Mouse (Mus musculus): ENCODE data around the gene Naga. TPM values are rescaled to one million over a fixed set of nuclear protein-coding genes. Genes with fewer than 3 reads are reported as not detected.
"Not testable (repeated sequence)": the region's sequence is repeated elsewhere in the genome, so short reads cannot be mapped to it uniquely, and the experiment has no call there.

Naga gene
- polyA plus RNA-seq, 1 experiment from 2014 or later: 296 TPM

GRCm38 (mm10) chr15:82376393-82377138 is 37.8 kb upstream of the Naga start:
- Histone ChIP-seq H3K9me3 (ENCODE audit: control insufficient read depth, low read length) (no peaks in the 10 kb centered on the region), H3K4me3 (ENCODE audit: low read length) (no peak overlapping the region), H3K36me3 (ENCODE audit: control insufficient read depth, insufficient read depth, low read length) (no peaks in the 10 kb centered on the region), H3K27me3 (replicated peaks; ENCODE audit: control insufficient read depth, insufficient read depth, low read length) (no peaks in the 10 kb centered on the region; the same call in 1 of the 2 replicates), H3K4me1 (ENCODE audit: control insufficient read depth, insufficient read depth, low read length) (peaks cover 27% of the 10 kb centered on the region), H3K27ac (ENCODE audit: low read length) (peak overlapping the region; percentile 43), H3K9ac (ENCODE audit: low read depth, low read length) (0 out of 2 replicates have a peak overlapping the region, but pooled peaks have one; percentile 11), H3K4me2 (ENCODE audit: low read depth, low read length) (no peak overlapping the region)
- WGBS: 67% methylated on average over 17 of the region's 17 CpGs
- ATAC-seq: no peak

GRCm38 (mm10) chr15:82375855-82376254 is 37.1 kb upstream of the Naga start:
- 85% methylated on average over 9 of the region's 9 CpGs for WGBS
- no peak for ATAC-seq
- no peak overlapping the region for H3K27ac ChIP-seq (ENCODE audit: low read length)

GRCm38 (mm10) chr15:82374437-82374836 is 35.7 kb upstream of the Naga start:
- Histone ChIP-seq H3K27me3 (replicated peaks; ENCODE audit: control insufficient read depth, insufficient read depth, low read length) (no peaks in the 10 kb centered on the region; the same call in 1 of the 2 replicates), H3K36me3 (ENCODE audit: control insufficient read depth, insufficient read depth, low read length) (no peaks in the 10 kb centered on the region), H3K4me2 (ENCODE audit: low read depth, low read length) (no peak overlapping the region), H3K27ac (ENCODE audit: low read length) (no peak overlapping the region), H3K9ac (ENCODE audit: low read depth, low read length) (no peak overlapping the region), H3K9me3 (ENCODE audit: control insufficient read depth, low read length) (no peaks in the 10 kb centered on the region), H3K4me3 (ENCODE audit: low read length) (no peak overlapping the region), H3K4me1 (ENCODE audit: control insufficient read depth, insufficient read depth, low read length) (peaks cover 17% of the 10 kb centered on the region)
- ATAC-seq: no peak
- 88% methylated on average over 5 of the region's 5 CpGs for WGBS

More at GRCm38 (mm10) chr15:82375855-82376254, 37.1 kb upstream of the Naga start:
- H3K27me3 ChIP-seq (replicated peaks; ENCODE audit: control insufficient read depth, insufficient read depth, low read length): no peaks in the 10 kb centered on the region; the same call in 1 of the 2 replicates
- H3K9me3 ChIP-seq (ENCODE audit: control insufficient read depth, low read length): no peaks in the 10 kb centered on the region
- no peaks in the 10 kb centered on the region for H3K36me3 ChIP-seq (ENCODE audit: control insufficient read depth, insufficient read depth, low read length)
- no peak overlapping the region for H3K9ac ChIP-seq (ENCODE audit: low read depth, low read length)
- peaks cover 26% of the 10 kb centered on the region for H3K4me1 ChIP-seq (ENCODE audit: control insufficient read depth, insufficient read depth, low read length)
- no peak overlapping the region for H3K4me3 ChIP-seq (ENCODE audit: low read length)
- no peak overlapping the region for H3K4me2 ChIP-seq (ENCODE audit: low read depth, low read length)

- Histone ChIP-seq H3K4me2 (ENCODE audit: low read depth, low read length) (no peak overlapping the region), H3K27ac (ENCODE audit: low read length) (no peak overlapping the region), H3K4me1 (ENCODE audit: control insufficient read depth, insufficient read depth, low read length) (peaks cover 8% of the 10 kb centered on the region), H3K9ac (ENCODE audit: low read depth, low read length) (no peak overlapping the region), H3K9me3 (ENCODE audit: control insufficient read depth, low read length) (no peaks in the 10 kb centered on the region), H3K36me3 (ENCODE audit: control insufficient read depth, insufficient read depth, low read length) (no peaks in the 10 kb centered on the region), H3K27me3 (replicated peaks; ENCODE audit: control insufficient read depth, insufficient read depth, low read length) (no peaks in the 10 kb centered on the region; the same call in 1 of the 2 replicates), H3K4me3 (ENCODE audit: low read length) (no peak overlapping the region)
- ATAC-seq: no peak
- WGBS: 84% methylated on average over 5 of the region's 5 CpGs
These were observed 34.3 kb upstream of the Naga start for GRCm38 (mm10) chr15:82372991-82373390.

GRCm38 (mm10) chr15:82372446-82372845 is 33.7 kb upstream of the Naga start:
- H3K4me1 ChIP-seq (ENCODE audit: control insufficient read depth, insufficient read depth, low read length): 0 out of 2 replicates have a peak, but pooled peaks cover 4% of the 10 kb centered on the region
- no peak overlapping the region for H3K27ac ChIP-seq (ENCODE audit: low read length)
- ATAC-seq: no peak
- 86% methylated on average over 6 of the region's 6 CpGs for WGBS
- H3K27me3 ChIP-seq (replicated peaks; ENCODE audit: control insufficient read depth, insufficient read depth, low read length): no peaks in the 10 kb centered on the region
- H3K4me2 ChIP-seq (ENCODE audit: low read depth, low read length): no peak overlapping the region
- H3K4me3 ChIP-seq (ENCODE audit: low read length): no peak overlapping the region
- H3K36me3 ChIP-seq (ENCODE audit: control insufficient read depth, insufficient read depth, low read length): no peaks in the 10 kb centered on the region
- no peak overlapping the region for H3K9ac ChIP-seq (ENCODE audit: low read depth, low read length)
- no peaks in the 10 kb centered on the region for H3K9me3 ChIP-seq (ENCODE audit: control insufficient read depth, low read length)

GRCm38 (mm10) chr15:82368851-82369250 is 30.1 kb upstream of the Naga start:
- no peak overlapping the region for H3K9ac ChIP-seq (ENCODE audit: low read depth, low read length)
- no peaks in the 10 kb centered on the region for H3K4me1 ChIP-seq (ENCODE audit: control insufficient read depth, insufficient read depth, low read length)
- no peaks in the 10 kb centered on the region for H3K36me3 ChIP-seq (ENCODE audit: control insufficient read depth, insufficient read depth, low read length)
- H3K4me2 ChIP-seq (ENCODE audit: low read depth, low read length): no peak overlapping the region
- WGBS: 100% methylated on average over 1 of the region's 1 CpGs
- H3K9me3 ChIP-seq (ENCODE audit: control insufficient read depth, low read length): no peaks in the 10 kb centered on the region
- H3K4me3 ChIP-seq (ENCODE audit: low read length): no peak overlapping the region
- H3K27me3 ChIP-seq (replicated peaks; ENCODE audit: control insufficient read depth, insufficient read depth, low read length): no peaks in the 10 kb centered on the region
- no peak for ATAC-seq
- H3K27ac ChIP-seq (ENCODE audit: low read length): no peak overlapping the region

- H3K4me1 ChIP-seq (ENCODE audit: control insufficient read depth, insufficient read depth, low read length): no peaks in the 10 kb centered on the region
- H3K27me3 ChIP-seq (replicated peaks; ENCODE audit: control insufficient read depth, insufficient read depth, low read length): no peaks in the 10 kb centered on the region
- H3K27ac ChIP-seq (ENCODE audit: low read length): no peak overlapping the region
- 91% methylated on average over 4 of the region's 4 CpGs for WGBS
- ATAC-seq: no peak
- no peaks in the 10 kb centered on the region for H3K9me3 ChIP-seq (ENCODE audit: control insufficient read depth, low read length)
- no peak overlapping the region for H3K9ac ChIP-seq (ENCODE audit: low read depth, low read length)
- H3K4me2 ChIP-seq (ENCODE audit: low read depth, low read length): no peak overlapping the region
- H3K4me3 ChIP-seq (ENCODE audit: low read length): no peak overlapping the region
- H3K36me3 ChIP-seq (ENCODE audit: control insufficient read depth, insufficient read depth, low read length): no peaks in the 10 kb centered on the region
These were observed 29.4 kb upstream of the Naga start for GRCm38 (mm10) chr15:82368146-82368545.

- not testable (repeated sequence) for H3K4me1 ChIP-seq (ENCODE audit: control insufficient read depth, insufficient read depth, low read length); H3K36me3 ChIP-seq (ENCODE audit: control insufficient read depth, insufficient read depth, low read length); H3K4me2 ChIP-seq (ENCODE audit: low read depth, low read length); H3K27ac ChIP-seq (ENCODE audit: low read length); H3K4me3 ChIP-seq (ENCODE audit: low read length); H3K9me3 ChIP-seq (ENCODE audit: control insufficient read depth, low read length); H3K27me3 ChIP-seq (replicated peaks; ENCODE audit: control insufficient read depth, insufficient read depth, low read length); ATAC-seq; H3K9ac ChIP-seq (ENCODE audit: low read depth, low read length)
- WGBS: 15% methylated on average over 6 of the region's 9 CpGs
These were observed 25.8 kb upstream of the Naga start for GRCm38 (mm10) chr15:82364561-82364960.

GRCm38 (mm10) chr15:82363801-82364200 is 25.1 kb upstream of the Naga start:
- peaks cover 11% of the 10 kb centered on the region; the same call in 1 of the 2 replicates for H3K4me1 ChIP-seq (ENCODE audit: control insufficient read depth, insufficient read depth, low read length)
- not testable (repeated sequence) for H3K27ac ChIP-seq (ENCODE audit: low read length); H3K9ac ChIP-seq (ENCODE audit: low read depth, low read length); ATAC-seq; H3K27me3 ChIP-seq (replicated peaks; ENCODE audit: control insufficient read depth, insufficient read depth, low read length); H3K36me3 ChIP-seq (ENCODE audit: control insufficient read depth, insufficient read depth, low read length); H3K4me3 ChIP-seq (ENCODE audit: low read length); H3K9me3 ChIP-seq (ENCODE audit: control insufficient read depth, low read length); H3K4me2 ChIP-seq (ENCODE audit: low read depth, low read length)
- 86% methylated on average over 7 of the region's 12 CpGs for WGBS

All from intestine, embryonic 16.5 days (tissue).